Mouse (Mus musculus) kidney, adult 9 months (tissue): Measurements from ENCODE around the gene Gm7879.

Source experiments
- DNase-seq: peaks from one replicate; pipeline ENCODE4 v3.0.0; 2022

The Gm7879 gene

GRCm38 (mm10) chr5:43948748-43949275 lies 35.9 kb downstream of the Gm7879 start:
- peak; percentile 24 for DNase-seq

DNA sequence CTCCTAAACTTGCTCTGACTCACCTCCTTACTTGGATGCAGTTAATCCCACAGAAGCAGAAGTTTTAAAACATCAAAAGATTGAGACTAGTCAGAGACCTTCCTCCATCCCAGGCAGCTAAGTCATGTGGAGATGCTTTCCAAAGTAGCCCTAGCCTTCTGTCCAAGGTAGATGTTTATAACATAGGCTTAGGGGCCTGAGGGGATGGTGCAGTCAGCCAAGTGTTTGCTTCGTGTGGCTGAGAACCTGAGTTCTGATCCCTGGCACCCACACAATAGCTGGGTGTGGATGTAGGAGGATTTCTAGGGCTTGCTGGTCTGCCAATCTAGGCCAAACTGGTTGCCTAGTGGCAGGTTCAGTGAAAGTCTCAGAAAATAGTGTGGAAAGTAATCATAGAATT lies 40.3 kb downstream of the Gm7879 start:
- DNase-seq = no peak

DNA sequence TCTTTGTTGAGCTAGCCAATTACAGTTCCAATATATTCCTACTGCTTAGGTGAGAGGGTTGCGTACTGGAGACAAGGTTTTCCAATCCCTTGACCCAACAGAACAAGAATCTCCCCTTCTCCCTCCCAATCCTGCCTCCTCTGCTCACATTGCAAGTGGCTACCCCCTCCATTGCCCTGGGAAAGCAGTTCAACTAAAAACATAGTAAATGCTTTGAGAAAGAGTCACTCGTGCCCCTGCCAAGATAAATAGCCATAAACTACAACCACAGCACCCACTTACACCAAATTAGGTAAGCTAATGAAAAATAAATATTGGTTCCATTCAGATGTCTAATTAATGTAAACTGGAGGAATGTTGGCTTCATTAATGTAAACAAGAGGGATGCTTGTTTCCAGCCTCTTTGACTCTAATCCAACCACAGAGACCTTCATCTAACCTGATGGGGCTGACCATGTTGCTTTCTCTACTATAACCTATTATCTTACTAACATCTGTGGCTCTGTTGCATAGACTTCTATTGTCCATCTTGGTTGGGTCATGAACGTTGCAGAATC lies 47.0 kb downstream of the Gm7879 start:
- no peak for DNase-seq

DNA sequence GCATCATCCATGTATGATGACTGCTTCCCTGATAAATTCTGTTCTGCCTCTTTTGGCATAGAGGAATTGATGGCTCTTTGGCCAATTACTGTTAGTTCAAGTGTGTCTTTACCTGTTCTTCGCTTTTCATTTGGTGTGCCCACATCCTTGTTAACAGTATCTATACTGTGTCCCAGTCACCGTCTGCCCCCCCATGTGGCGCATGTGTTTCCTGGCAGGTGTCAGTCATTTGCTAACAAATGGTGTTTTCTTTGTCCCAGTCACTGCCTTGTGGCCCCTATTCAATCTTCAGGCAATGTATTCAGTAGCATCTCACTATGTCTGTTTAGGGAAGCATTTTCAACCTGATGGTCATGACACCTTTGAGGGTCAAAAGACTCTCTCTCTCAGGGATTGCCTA lies 48.1 kb downstream of the Gm7879 start:
- no peak for DNase-seq
